Mouse (Mus musculus): ENCODE measurements around the gene 1700003E16Rik. TPM values are rescaled to one million over a fixed set of nuclear protein-coding genes. Genes with fewer than 3 reads are reported as not detected.
A peak's percentile ranks its signal among the peaks of the same experiment; 100 is the strongest.

1700003E16Rik gene
- polyA plus RNA-seq, 1 experiment from 2014 or later: 6.1 TPM

DNA sequence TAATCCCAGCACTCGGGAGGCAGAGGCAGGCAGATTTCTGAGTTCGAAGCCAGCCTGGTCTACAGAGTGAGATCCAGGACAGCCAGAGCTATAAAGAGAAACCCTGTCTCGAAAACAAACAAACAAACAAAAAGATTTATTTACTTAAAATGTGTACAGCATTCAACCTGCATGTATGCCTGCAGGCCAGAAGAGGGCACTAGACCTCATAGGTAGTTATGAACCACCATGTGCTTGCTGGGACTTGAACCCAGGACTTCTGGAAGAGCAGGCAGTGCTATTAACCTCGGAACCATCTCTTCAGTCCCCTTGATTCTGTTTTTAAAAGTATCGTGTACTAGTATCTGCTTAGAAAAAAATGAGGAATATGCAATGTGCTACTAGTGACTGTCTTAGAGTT, 28.8 kb upstream of the 1700003E16Rik start:
- H3K9ac ChIP-seq (replicated peaks; ENCODE audit: low read depth): no peak overlapping the region
- no peak for ATAC-seq
- WGBS: 87% methylated on average over 5 of the region's 5 CpGs

DNA sequence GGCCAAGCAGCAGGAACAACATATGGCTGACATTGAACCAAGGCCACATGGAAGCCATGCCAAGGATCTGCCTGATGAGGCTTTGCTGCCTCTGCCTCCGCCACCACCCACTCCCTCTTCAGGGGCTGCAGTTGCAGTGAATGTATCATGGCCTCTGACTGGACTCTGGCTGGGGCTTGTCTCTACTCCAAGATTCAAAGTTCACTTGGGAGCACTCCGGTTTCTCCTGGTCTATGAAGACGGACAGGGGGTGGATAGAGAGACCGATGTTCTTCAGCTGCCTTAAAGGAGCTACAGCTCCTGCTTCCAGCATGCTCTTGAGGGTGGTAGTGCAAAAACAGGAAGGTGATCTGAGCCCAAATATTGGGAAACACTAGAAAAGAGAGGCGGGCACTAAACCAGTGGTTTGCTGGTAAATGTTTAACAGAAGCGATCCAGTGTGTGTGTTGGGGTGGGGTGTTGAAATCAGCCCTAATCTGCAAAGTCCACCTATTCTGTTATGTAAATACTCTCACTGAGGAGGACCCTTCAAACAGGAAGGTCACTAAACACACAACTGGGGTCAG, 24.7 kb upstream of the 1700003E16Rik start:
- Histone ChIP-seq H3K9me3 (ENCODE audit: low read length) (no peaks in the 10 kb centered on the region), H3K9ac (replicated peaks; ENCODE audit: low read depth) (no peak overlapping the region), H3K4me3 (ENCODE audit: low read depth, low read length) (no peak overlapping the region), H3K27ac (ENCODE audit: low read length) (peak overlapping the region; percentile 54), H3K27me3 (replicated peaks; ENCODE audit: insufficient read depth, low read length) (no peaks in the 10 kb centered on the region), H3K4me1 (ENCODE audit: insufficient read depth, low read depth, low read length) (peaks cover 17% of the 10 kb centered on the region; the same call in 1 of the 2 replicates), H3K4me2 (replicated peaks; ENCODE audit: low read depth, low read length) (0 out of 2 replicates have a peak overlapping the region, but pooled peaks have one; percentile 0), H3K36me3 (ENCODE audit: insufficient read depth, low read length) (no peaks in the 10 kb centered on the region)
- DNase-seq (ENCODE audit: low spot score): peak; percentile 90
- TF ChIP-seq CTCF (IDR thresholded peaks at IDR 0.05) (no peak), EP300 (IDR thresholded peaks at IDR 0.05) (peak; percentile 82)
- WGBS: 32% methylated on average over 6 of the region's 6 CpGs
- ATAC-seq: peak; percentile 82

More for the DNA sequence above, 28.8 kb upstream of the 1700003E16Rik start:
- H3K9me3 ChIP-seq (ENCODE audit: low read length): no peaks in the 10 kb centered on the region
- H3K36me3 ChIP-seq (ENCODE audit: insufficient read depth, low read length): no peaks in the 10 kb centered on the region
- DNase-seq (ENCODE audit: low spot score): no peak
- no peaks in the 10 kb centered on the region for H3K27me3 ChIP-seq (replicated peaks; ENCODE audit: insufficient read depth, low read length)
- H3K4me2 ChIP-seq (replicated peaks; ENCODE audit: low read depth, low read length): no peak overlapping the region
- no peak overlapping the region for H3K4me3 ChIP-seq (ENCODE audit: low read depth, low read length)
- H3K4me1 ChIP-seq (ENCODE audit: insufficient read depth, low read depth, low read length): peaks cover 9% of the 10 kb centered on the region
- TF ChIP-seq CTCF (IDR thresholded peaks at IDR 0.05) (peak; percentile 49), EP300 (IDR thresholded peaks at IDR 0.05) (no peak)
- H3K27ac ChIP-seq (ENCODE audit: low read length): no peak overlapping the region

DNA sequence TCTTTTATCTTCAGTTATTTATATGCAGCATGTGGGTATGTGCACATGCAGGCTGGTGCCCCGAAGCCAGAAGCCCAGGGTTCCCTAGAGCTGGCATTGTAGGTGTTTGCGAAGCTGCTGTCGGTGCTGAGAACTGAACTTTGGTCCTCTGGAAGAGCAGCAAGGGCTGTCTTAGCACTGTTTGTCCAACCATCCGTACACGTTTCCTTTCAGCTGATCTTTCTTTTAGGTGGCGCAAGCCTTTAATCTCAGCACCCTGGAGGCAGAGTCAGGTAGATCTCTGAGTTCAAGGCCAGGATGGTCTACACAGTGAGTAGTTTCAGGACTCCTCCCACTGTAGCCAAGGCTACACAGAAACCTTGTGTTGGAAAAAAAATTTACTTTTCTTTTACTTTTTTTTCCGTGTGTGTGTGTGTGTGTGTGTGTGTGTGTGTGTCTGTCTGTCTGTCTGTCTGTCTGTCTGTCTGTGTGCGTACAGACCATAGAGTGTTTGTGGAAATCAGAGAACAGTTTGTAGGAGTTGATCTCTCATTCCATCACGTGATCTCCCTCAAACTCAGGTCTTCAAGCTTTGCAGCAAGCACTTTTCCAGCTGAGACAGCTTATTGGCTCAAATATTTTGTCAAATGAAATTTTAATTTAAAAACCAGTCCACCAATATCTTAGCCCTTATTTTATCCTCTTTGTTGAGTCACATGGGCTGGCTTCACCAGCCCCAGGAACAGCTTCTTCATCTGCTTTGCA, 23.9 kb upstream of the 1700003E16Rik start:
- peaks cover 20% of the 10 kb centered on the region; the same call in 1 of the 2 replicates for H3K4me1 ChIP-seq (ENCODE audit: insufficient read depth, low read depth, low read length)
- no peaks in the 10 kb centered on the region for H3K36me3 ChIP-seq (ENCODE audit: insufficient read depth, low read length)
- H3K27me3 ChIP-seq (replicated peaks; ENCODE audit: insufficient read depth, low read length): no peaks in the 10 kb centered on the region
- no peak overlapping the region for H3K9ac ChIP-seq (replicated peaks; ENCODE audit: low read depth)
- WGBS: 58% methylated on average over 9 of the region's 9 CpGs
- no peak overlapping the region for H3K4me2 ChIP-seq (replicated peaks; ENCODE audit: low read depth, low read length)
- no peaks in the 10 kb centered on the region for H3K9me3 ChIP-seq (ENCODE audit: low read length)
- no peak overlapping the region for H3K4me3 ChIP-seq (ENCODE audit: low read depth, low read length)
- H3K27ac ChIP-seq (ENCODE audit: low read length): 0 out of 2 replicates have a peak overlapping the region, but pooled peaks have one; percentile 11
- ATAC-seq (no peak), DNase-seq (ENCODE audit: low spot score) (no peak)
- TF ChIP-seq CTCF (IDR thresholded peaks at IDR 0.05): no peak
- no peak for TF ChIP-seq EP300 (IDR thresholded peaks at IDR 0.05)

DNA sequence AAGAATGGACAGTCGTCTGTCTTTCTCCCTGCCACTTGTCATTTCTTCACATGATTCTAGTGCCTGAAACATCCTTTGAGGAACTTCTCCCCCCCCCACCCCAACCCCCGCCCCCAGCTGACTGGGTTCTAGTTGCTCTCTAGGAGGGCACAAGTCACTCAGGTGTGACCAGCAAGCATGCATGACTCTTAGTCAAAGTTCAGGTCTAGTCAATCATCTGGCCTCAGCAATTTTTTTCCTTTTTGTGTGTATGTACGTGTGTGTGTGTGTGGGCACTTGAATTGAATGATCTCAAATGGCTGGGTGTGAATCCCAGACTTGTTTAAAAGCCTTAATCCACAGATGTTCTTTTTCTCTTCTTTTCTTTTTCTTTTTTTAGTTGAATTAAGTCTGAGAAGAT, 22.0 kb upstream of the 1700003E16Rik start:
- WGBS: 60% methylated on average over 3 of the region's 3 CpGs
- DNase-seq (ENCODE audit: low spot score) (no peak), ATAC-seq (no peak)
- TF ChIP-seq EP300 (IDR thresholded peaks at IDR 0.05) (no peak), CTCF (IDR thresholded peaks at IDR 0.05) (no peak)
- peaks cover 23% of the 10 kb centered on the region; the same call in 1 of the 2 replicates for H3K4me1 ChIP-seq (ENCODE audit: insufficient read depth, low read depth, low read length)
- no peaks in the 10 kb centered on the region for H3K9me3 ChIP-seq (ENCODE audit: low read length)
- no peaks in the 10 kb centered on the region for H3K36me3 ChIP-seq (ENCODE audit: insufficient read depth, low read length)
- no peaks in the 10 kb centered on the region for H3K27me3 ChIP-seq (replicated peaks; ENCODE audit: insufficient read depth, low read length)
- no peak overlapping the region for H3K4me3 ChIP-seq (ENCODE audit: low read depth, low read length)
- no peak overlapping the region for H3K4me2 ChIP-seq (replicated peaks; ENCODE audit: low read depth, low read length)
- no peak overlapping the region for H3K27ac ChIP-seq (ENCODE audit: low read length)
- H3K9ac ChIP-seq (replicated peaks; ENCODE audit: low read depth): no peak overlapping the region

DNA sequence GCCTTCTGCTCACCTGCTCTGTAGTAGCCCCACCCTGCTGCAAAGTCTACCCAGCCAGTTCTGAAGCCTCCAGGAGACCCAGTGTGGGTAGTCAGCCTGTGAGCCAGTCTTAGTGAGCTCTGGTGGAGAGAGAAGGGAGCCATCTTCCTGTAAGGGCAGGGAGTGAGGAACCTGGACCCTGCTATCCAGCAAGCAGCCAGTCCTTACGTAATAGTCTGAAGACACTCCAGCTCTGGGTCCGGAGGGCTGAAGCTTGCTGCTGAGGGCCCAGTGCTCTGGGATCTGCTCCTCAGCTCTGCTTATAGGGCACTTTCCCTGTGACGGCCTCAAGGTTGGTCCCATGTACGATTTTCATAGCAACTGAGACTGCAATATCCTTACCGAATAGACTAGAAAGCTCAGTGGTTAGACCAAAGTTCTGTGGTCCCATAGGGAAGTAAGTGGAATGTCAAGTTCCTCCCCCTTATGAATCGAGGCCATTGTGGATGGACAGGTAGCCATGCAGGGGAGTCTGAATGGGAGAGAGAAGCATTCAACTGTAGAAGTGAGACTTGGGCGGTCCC, 21.2 kb upstream of the 1700003E16Rik start, which contains the start of gene Rtkn:
Rtkn (plus strand) TSS at position 513 of the 563 bp plus-strand sequence.
- Histone ChIP-seq H3K9ac (replicated peaks; ENCODE audit: low read depth) (peak within 1 kb of the TSS; percentile 52), H3K36me3 (ENCODE audit: insufficient read depth, low read length) (no peaks in the 10 kb centered on the region), H3K4me2 (replicated peaks; ENCODE audit: low read depth, low read length) (peak within 1 kb of the TSS; percentile 89), H3K4me1 (ENCODE audit: insufficient read depth, low read depth, low read length) (peaks cover 23% of the 10 kb centered on the region; the same call in 1 of the 2 replicates), H3K4me3 (ENCODE audit: low read depth, low read length) (peak within 1 kb of the TSS; percentile 51), H3K27me3 (replicated peaks; ENCODE audit: insufficient read depth, low read length) (no peaks in the 10 kb centered on the region), H3K27ac (ENCODE audit: low read length) (peak within 1 kb of the TSS; percentile 96), H3K9me3 (ENCODE audit: low read length) (no peaks in the 10 kb centered on the region)
- no peak for ATAC-seq
- no peak for TF ChIP-seq EP300 (IDR thresholded peaks at IDR 0.05)
- TF ChIP-seq CTCF (IDR thresholded peaks at IDR 0.05): no peak
- WGBS: 46% methylated on average over 7 of the region's 7 CpGs
- peak; percentile 44 for DNase-seq (ENCODE audit: low spot score)

DNA sequence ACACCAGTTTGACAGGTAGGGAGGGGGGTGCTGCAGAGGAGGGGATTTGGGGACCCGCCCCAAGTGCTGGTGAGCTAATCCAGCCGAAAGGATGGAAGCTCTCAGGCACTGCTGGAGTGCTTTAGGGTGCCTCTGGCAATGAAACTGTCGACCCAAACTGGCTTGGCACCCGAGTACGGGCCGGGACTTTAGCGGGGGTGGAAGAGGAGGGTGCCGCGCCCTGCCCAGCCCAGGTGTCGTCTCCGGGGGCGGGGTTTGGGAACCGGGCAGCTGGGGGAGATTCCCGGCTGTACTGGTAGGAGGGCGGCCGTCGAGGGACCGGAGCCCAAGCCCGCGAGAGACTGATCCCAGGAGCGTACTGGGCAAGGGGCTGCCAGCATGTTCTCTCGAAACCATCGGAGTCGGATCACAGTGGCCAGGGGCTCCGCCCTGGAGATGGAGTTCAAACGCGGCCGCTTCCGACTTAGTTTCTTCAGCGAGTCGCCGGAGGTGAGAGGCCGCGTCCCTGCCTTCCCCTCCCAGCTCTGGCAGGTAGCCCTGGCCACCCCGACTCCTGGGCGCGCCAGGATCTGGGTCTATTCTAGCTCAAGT, 20.5 kb upstream of the 1700003E16Rik start:
- Histone ChIP-seq H3K27ac (ENCODE audit: low read length) (peak overlapping the region; percentile 96), H3K4me2 (replicated peaks; ENCODE audit: low read depth, low read length) (peak overlapping the region; percentile 89), H3K36me3 (ENCODE audit: insufficient read depth, low read length) (no peaks in the 10 kb centered on the region), H3K9me3 (ENCODE audit: low read length) (no peaks in the 10 kb centered on the region), H3K9ac (replicated peaks; ENCODE audit: low read depth) (peak overlapping the region; percentile 52), H3K4me1 (ENCODE audit: insufficient read depth, low read depth, low read length) (peaks cover 23% of the 10 kb centered on the region; the same call in 1 of the 2 replicates), H3K4me3 (ENCODE audit: low read depth, low read length) (peak overlapping the region; percentile 51), H3K27me3 (replicated peaks; ENCODE audit: insufficient read depth, low read length) (no peaks in the 10 kb centered on the region)
- DNase-seq (ENCODE audit: low spot score) (peak; percentile 76), ATAC-seq (peak; percentile 18)
- TF ChIP-seq CTCF (IDR thresholded peaks at IDR 0.05) (no peak), EP300 (IDR thresholded peaks at IDR 0.05) (no peak)
- 7% methylated on average over 35 of the region's 37 CpGs for WGBS

All from lung, postnatal 0 days (tissue).